Mouse (Mus musculus) limb, embryonic 11.5 days (tissue): ENCODE measurements around the gene Gm48552. TPM values are rescaled to one million over a fixed set of nuclear protein-coding genes. Genes with fewer than 3 reads are reported as not detected.
A peak's percentile ranks its signal among the peaks of the same experiment; 100 is the strongest.

Source experiments
- ATAC-seq: fragments of 200-750 bp; cut with Nextera tagmentation; 2 replicates; pipeline ENCODE4 v1.8.0; 2017; ENCODE audit warnings: low read depth; ENCODE audit not compliant: insufficient number of reproducible peaks, low FRiP score, low TSS enrichment
- DNase-seq: peaks from one replicate; pipeline ENCODE4 v3.0.0-alpha.2; 2015; ENCODE audit warnings: low spot score
- H3K27ac ChIP-seq: fragments of 300-500 bp; sonication (generic); replicated peaks from 2 replicates; pipeline ENCODE4 v1.5.1; 2014; ENCODE audit warnings: low read depth, mild to moderate bottlenecking, low read length
- H3K27me3 ChIP-seq: fragments of 300-500 bp; sonication (generic); 2 replicates; pipeline ENCODE4 v1.6.1; 2014; ENCODE audit warnings: mild to moderate bottlenecking, low read length, mixed read lengths; ENCODE audit not compliant: control insufficient read depth, insufficient read depth
- H3K36me3 ChIP-seq: fragments of 300-500 bp; sonication (generic); 2 replicates; pipeline ENCODE4 v1.6.1; 2014; ENCODE audit warnings: mild to moderate bottlenecking, low read length, moderate library complexity, mixed read lengths; ENCODE audit not compliant: control insufficient read depth, insufficient read depth
- H3K4me1 ChIP-seq: fragments of 300-500 bp; sonication (generic); 2 replicates; pipeline ENCODE4 v1.6.1; 2014; ENCODE audit warnings: low read length, mixed read lengths; ENCODE audit not compliant: control insufficient read depth, insufficient read depth
- H3K4me2 ChIP-seq: fragments of 300-500 bp; sonication (generic); 2 replicates; pipeline ENCODE4 v1.6.1; 2014; ENCODE audit warnings: low read depth, mild to moderate bottlenecking, moderate library complexity; ENCODE audit not compliant: severe bottlenecking
- H3K4me3 ChIP-seq: fragments of 300-500 bp; sonication (generic); 2 replicates; pipeline ENCODE4 v1.5.1; 2014; ENCODE audit warnings: low read depth, low read length
- H3K9ac ChIP-seq: fragments of 300-500 bp; sonication (generic); 2 replicates; pipeline ENCODE4 v1.6.1; 2014; ENCODE audit warnings: mild to moderate bottlenecking, low read length
- H3K9me3 ChIP-seq: fragments of 300-500 bp; sonication (generic); 2 replicates; pipeline ENCODE4 v1.6.1; 2016; ENCODE audit warnings: low read length; ENCODE audit not compliant: control insufficient read depth
- WGBS: fragments of 180-500 bp; shearing (Covaris S2); extraction: QIAGEN DNeasy Blood & Tissue Kit; methylation state at CpG from one replicate; pipeline ENCODE4 v1.1.7; 2014; 5-methylcytosine and 5-hydroxymethylcytosine counted together
- polyA plus RNA-seq: library from polyadenylated mRNA; unstranded; fragments of >200 nt; fragmentation: Nextera tagmentation; extraction: Ambion mirVana; gene quantifications from 2 replicates; pipeline ENCODE4 v1.2.1, GENCODE M21; 2014

Gm48552 gene
- polyA plus RNA-seq, 1 experiment from 2014 or later: 1.0 TPM

DNA sequence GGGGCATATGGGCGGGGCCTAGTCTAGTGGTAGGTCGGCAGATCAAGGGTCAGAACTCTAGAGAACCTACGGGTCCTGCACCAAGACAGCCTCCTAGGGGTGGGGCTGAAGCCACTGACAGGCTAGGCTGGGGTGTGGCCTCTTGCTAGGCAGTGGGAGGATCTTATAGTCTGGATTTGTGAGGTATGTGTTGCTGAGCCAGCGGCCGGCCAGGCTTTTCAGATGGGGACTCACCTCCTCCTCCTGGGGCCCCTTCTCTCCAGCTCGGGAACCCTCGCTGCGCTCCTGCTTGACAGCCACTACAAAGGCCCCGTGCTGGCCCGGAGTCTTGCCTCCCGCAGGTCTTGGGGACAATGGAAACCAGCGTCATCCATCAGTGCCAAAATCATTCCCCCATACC lies 39.7 kb upstream of the Gm48552 start:
- no peak overlapping the region for H3K27ac ChIP-seq
- peak overlapping the region; percentile 89 for H3K4me2 ChIP-seq
- no peaks in the 10 kb centered on the region for H3K9me3 ChIP-seq
- peak overlapping the region; percentile 92; the same call in 1 of the 2 replicates for H3K9ac ChIP-seq
- 8% methylated on average over 12 of the region's 12 CpGs for WGBS
- H3K27me3 ChIP-seq: peaks cover 6% of the 10 kb centered on the region; the same call in 1 of the 2 replicates
- peak overlapping the region; percentile 98 for H3K4me3 ChIP-seq
- H3K4me1 ChIP-seq: peaks cover 20% of the 10 kb centered on the region
- peaks cover 2% of the 10 kb centered on the region; the same call in 1 of the 2 replicates for H3K36me3 ChIP-seq
- DNase-seq (no peak), ATAC-seq (no peak)

DNA sequence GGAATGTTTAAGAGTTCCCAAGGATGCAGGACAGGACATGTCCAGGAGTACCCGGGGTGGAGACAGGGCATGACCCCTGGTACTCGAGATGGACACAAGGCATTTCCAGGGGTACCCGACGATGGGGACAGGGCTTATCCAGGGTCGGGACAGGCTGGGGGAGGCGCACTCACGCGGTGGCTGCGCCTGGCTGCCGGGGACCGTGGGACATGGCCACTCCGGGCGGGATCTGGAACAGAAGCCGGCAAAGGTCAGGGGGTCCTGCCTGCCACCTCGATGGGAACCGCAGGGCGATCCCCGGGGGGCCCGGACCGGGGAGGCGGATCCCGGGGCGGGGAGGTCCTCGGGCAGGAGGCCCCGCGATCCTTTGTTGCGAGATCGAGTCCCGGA lies 38.8 kb upstream of the Gm48552 start:
- Histone ChIP-seq H3K9me3 (no peaks in the 10 kb centered on the region), H3K27me3 (no peaks in the 10 kb centered on the region; the same call in 1 of the 2 replicates), H3K27ac (peak overlapping the region; percentile 62; the same call in 1 of the 2 replicates), H3K4me2 (peak overlapping the region; percentile 89), H3K4me3 (peak overlapping the region; percentile 98), H3K36me3 (peaks cover 2% of the 10 kb centered on the region; the same call in 1 of the 2 replicates), H3K4me1 (peaks cover 20% of the 10 kb centered on the region), H3K9ac (peak overlapping the region; percentile 92)
- DNase-seq: no peak
- peak; percentile 1; the same call in 1 of the 2 replicates for ATAC-seq
- WGBS: 0% methylated on average over 25 of the region's 29 CpGs

DNA sequence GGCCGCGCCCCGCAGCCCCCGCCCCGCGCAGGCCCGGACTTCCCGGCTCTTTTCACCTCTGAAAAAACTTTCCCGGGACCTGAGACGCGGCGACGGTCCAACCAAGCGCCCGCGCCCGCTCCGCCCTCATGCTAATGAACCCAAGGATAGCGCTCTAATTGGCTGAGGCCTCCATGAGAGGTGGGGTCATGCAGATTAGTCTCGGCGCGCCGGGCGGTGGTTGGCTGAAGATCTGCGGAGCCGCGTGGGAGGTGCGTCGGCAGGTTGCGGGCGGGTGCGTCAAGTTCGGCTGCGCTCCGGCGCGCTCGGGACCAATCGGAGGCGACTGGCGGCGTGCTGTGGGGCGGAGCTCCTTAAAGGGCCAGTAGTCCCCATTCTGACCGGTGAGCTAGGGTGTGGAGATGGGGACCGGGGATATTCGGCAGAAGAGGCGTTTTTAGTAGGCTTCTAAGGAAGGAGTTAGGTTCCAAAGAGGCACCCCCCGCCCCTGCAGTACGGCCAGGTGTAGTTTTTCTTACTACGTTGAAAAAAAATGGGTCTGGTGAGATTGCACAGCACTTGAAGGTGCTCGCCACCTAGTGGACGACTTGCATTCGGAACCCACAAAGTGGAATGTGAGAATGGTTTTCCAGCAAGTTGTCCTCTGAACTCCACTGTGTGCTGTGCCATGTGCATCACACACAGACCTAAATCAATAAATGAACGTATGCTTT lies 38.3 kb upstream of the Gm48552 start, which contains the start of gene Hmg20b:
Gene Hmg20b, minus strand, starts transcription at position 130 of the 713 bp plus-strand sequence.
- ATAC-seq (peak; percentile 88), DNase-seq (peak; percentile 99)
- Histone ChIP-seq H3K4me2 (peak within 1 kb of the TSS; percentile 89), H3K9me3 (no peaks in the 10 kb centered on the region), H3K27ac (peak within 1 kb of the TSS; percentile 62; the same call in 1 of the 2 replicates), H3K36me3 (peaks cover 2% of the 10 kb centered on the region; the same call in 1 of the 2 replicates), H3K9ac (peak within 1 kb of the TSS; percentile 92), H3K4me3 (peak within 1 kb of the TSS; percentile 98), H3K4me1 (peaks cover 20% of the 10 kb centered on the region), H3K27me3 (no peaks in the 10 kb centered on the region; the same call in 1 of the 2 replicates)
- WGBS: under 1% methylated on average over 54 of the region's 54 CpGs

DNA sequence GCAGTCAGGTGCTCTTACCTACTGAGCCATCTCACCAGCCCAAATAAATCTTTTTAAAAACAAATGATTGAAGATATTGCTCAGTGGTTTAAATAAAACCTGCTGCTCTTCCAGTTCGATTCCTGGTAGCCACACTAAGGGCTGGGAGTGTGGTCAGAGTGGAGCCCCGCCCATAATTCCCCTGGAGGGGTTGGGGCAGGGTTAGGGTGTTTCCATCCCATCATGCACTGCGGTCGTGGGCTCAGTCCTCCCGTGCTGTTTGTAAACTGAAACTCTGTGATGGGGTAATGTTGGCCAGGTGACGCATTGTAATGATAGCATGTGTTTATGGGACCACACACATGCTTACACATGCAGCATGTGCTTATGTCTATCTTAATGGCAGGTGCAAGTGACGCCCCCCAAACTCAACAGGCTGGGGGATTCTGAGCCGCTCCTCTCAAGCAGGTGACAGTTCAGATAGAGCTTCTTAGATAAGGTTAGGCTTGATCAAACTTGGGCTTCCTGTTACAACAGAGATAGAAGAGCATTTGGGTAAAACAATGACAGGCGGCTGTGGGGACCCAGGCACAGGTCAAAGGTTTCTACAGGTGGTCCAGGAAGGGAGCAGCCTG lies 37.0 kb upstream of the Gm48552 start:
- peaks cover 2% of the 10 kb centered on the region; the same call in 1 of the 2 replicates for H3K36me3 ChIP-seq
- WGBS: 23% methylated on average over 9 of the region's 9 CpGs
- DNase-seq: no peak
- H3K9me3 ChIP-seq: no peaks in the 10 kb centered on the region
- no peak overlapping the region for H3K4me3 ChIP-seq
- 0 out of 2 replicates have a peak overlapping the region, but pooled peaks have one; percentile 4 for H3K4me2 ChIP-seq
- H3K9ac ChIP-seq: no peak overlapping the region
- no peak overlapping the region for H3K27ac ChIP-seq
- H3K27me3 ChIP-seq: no peaks in the 10 kb centered on the region
- ATAC-seq: no peak
- H3K4me1 ChIP-seq: peaks cover 16% of the 10 kb centered on the region

DNA sequence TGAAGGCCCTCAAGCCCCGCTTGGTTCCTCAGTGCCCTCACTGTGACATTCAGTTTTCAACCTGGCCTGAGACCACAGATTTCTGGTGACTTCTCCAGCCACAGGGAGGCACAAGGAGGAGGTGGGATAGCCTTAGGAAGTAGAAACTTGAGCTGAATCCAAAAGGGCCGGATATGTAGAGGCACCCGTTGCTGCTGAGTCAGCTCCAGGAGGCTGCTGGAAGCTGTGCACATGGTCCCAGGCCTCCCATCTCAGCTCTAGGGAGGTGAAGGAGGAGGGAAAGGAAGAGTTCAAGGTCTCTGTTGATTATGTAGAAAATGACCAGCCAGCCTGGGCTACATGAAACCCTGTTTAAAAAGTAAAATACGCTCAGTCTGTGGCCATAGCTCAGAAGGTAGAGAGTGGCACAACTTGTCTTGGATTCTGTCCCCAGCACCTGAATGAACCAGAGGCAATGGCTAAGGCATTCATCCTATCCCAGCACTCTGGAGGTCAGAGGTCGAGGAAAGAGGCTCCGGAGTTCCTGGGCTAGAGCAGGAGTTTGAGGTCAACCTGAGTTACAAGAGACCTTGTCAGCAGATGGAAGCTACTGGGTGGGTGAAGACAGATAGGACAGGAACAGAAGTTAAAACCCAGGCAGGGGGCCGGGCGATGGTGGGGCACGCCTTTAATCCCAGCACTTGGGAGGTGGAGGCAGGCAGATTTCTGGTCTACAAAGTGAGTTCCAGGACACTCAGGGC lies 33.9 kb upstream of the Gm48552 start:
- DNase-seq (no peak), ATAC-seq (no peak)
- peaks cover 13% of the 10 kb centered on the region; the same call in 1 of the 2 replicates for H3K4me1 ChIP-seq
- 57% methylated on average over 9 of the region's 9 CpGs for WGBS
- H3K4me3 ChIP-seq: no peak overlapping the region
- H3K27me3 ChIP-seq: no peaks in the 10 kb centered on the region
- H3K9ac ChIP-seq: no peak overlapping the region
- no peak overlapping the region for H3K4me2 ChIP-seq
- H3K9me3 ChIP-seq: no peaks in the 10 kb centered on the region
- H3K27ac ChIP-seq: no peak overlapping the region
- H3K36me3 ChIP-seq: no peaks in the 10 kb centered on the region; the same call in 1 of the 2 replicates

DNA sequence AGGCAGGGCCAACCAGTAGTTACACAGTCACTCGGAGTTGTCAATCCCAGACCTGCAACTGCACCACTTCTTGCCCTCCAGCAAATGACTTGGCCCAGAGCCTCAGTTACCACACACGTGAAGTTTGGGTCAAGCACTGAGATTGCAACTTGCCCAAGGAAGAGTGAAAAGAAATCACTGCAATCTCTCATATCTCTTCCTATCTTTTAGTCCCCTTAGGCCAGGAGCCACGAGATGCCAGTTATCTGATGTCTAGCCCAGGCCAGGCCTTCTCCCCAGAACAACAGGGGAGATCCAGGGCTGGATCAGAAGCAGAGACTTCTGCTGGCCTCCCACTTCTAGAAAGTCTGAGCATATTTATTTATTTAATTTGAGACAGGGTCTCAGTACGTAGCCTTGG lies 33.3 kb upstream of the Gm48552 start:
- DNase-seq: no peak
- Histone ChIP-seq H3K4me1 (peaks cover 13% of the 10 kb centered on the region; the same call in 1 of the 2 replicates), H3K9ac (no peak overlapping the region), H3K4me3 (no peak overlapping the region), H3K27ac (no peak overlapping the region), H3K36me3 (peaks cover 2% of the 10 kb centered on the region; the same call in 1 of the 2 replicates), H3K9me3 (no peaks in the 10 kb centered on the region), H3K27me3 (no peaks in the 10 kb centered on the region), H3K4me2 (no peak overlapping the region)
- 81% methylated on average over 4 of the region's 4 CpGs for WGBS
- no peak for ATAC-seq

DNA sequence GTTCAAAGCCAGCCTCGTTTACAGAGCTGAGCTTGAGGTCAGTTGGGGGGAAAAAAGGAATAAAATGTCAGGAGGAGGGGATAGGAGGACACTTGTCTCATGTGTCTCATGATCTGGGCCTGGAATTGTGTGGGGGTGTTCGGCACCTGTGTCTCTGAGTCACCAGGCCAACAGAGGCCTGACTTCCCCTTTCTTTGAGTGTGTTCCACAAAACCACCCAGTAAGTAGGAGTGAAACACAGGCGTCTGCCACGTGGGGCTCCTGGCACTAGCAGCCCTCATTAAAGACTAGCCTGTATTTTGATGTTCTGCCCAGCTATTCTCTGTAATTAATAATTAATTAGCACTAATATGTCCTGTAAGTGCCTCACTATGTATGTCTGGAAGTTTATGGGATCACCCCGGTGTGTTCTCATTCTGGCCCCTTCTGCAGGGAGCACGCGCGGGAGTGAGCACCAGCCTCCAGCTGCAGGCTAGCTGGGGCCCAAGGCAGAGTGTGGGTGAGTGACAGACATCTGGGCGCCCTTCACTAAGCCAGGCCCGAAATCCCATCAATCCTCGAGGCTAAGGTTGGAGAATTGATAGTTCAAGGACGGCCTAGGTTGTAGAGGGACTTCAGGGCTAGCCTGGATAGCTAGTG lies 32.3 kb upstream of the Gm48552 start:
- DNase-seq (no peak), ATAC-seq (no peak)
- Histone ChIP-seq H3K9ac (no peak overlapping the region), H3K36me3 (peaks cover 2% of the 10 kb centered on the region; the same call in 1 of the 2 replicates), H3K4me2 (peak overlapping the region; percentile 99), H3K9me3 (no peaks in the 10 kb centered on the region), H3K4me3 (peak overlapping the region; percentile 77; the same call in 1 of the 2 replicates), H3K27ac (no peak overlapping the region), H3K4me1 (peaks cover 13% of the 10 kb centered on the region; the same call in 1 of the 2 replicates), H3K27me3 (no peaks in the 10 kb centered on the region)
- 48% methylated on average over 12 of the region's 12 CpGs for WGBS
